Mouse (Mus musculus) G1E (cell line): ENCODE data around the gene Arrdc5. TPM values are rescaled to one million over a fixed set of nuclear protein-coding genes. Genes with fewer than 3 reads are reported as not detected.
A peak's percentile ranks its signal among the peaks of the same experiment; 100 is the strongest.

ENCODE experiments used
- ATAC-seq: 2 replicates; pipeline ENCODE4 v1.8.0; 2016; ENCODE audit warnings: mild to moderate bottlenecking; ENCODE audit not compliant: insufficient number of reproducible peaks, poor library complexity, low FRiP score, severe bottlenecking; ENCODE audit errors: extremely low read depth
- DNase-seq: peaks from one replicate; pipeline ENCODE4 v3.0.0; 2012; ENCODE audit warnings: low spot score
- H3K27me3 ChIP-seq: 2 replicates; pipeline ENCODE4 v1.6.1; 2012; ENCODE audit warnings: mild to moderate bottlenecking, low read length, inconsistent platforms; ENCODE audit not compliant: insufficient read depth
- H3K36me3 ChIP-seq: replicated peaks from 2 replicates; pipeline ENCODE3; 2012; ENCODE audit warnings: mild to moderate bottlenecking, inconsistent platforms
- H3K4me1 ChIP-seq: 2 replicates; pipeline ENCODE4 v1.6.1; 2012; ENCODE audit warnings: low read depth, low read length, inconsistent platforms, mixed read lengths; ENCODE audit not compliant: insufficient read depth
- H3K4me3 ChIP-seq: 2 replicates; pipeline ENCODE4 v1.5.1; 2012; ENCODE audit warnings: low read depth, mild to moderate bottlenecking, inconsistent platforms, low read length, moderate library complexity, mixed read lengths
- H3K9me3 ChIP-seq: replicated peaks from 2 replicates; pipeline ENCODE4 v1.6.1; 2012; ENCODE audit warnings: inconsistent platforms
- CTCF ChIP-seq: IDR thresholded peaks from 2 replicates; pipeline ENCODE4 v1.5.1; 2012; ENCODE audit warnings: low read depth, low read length, inconsistent platforms, mixed read lengths
- GATA1 ChIP-seq: IDR thresholded peaks from 2 replicates; pipeline ENCODE4 v1.6.1; 2012; ENCODE audit warnings: borderline replicate concordance, low read length, inconsistent platforms, mixed read lengths
- GATA2 ChIP-seq: IDR thresholded peaks from 2 replicates; pipeline ENCODE4 v1.6.1; 2012; ENCODE audit warnings: low read depth, low read length, inconsistent platforms, borderline replicate concordance
- POLR2AphosphoS5 ChIP-seq: IDR thresholded peaks from 2 replicates; pipeline ENCODE4 v1.6.1; 2012; ENCODE audit warnings: low read depth, low read length, inconsistent platforms; ENCODE audit not compliant: insufficient replicate concordance
- TAL1 ChIP-seq: conservative IDR thresholded peaks from 2 replicates; pipeline ENCODE4 v1.6.1; 2012; ENCODE audit warnings: low read depth, low read length, inconsistent platforms, mixed read lengths
- polyA plus RNA-seq: library from polyadenylated mRNA; stranded (reverse); fragments of >175 nt; gene quantifications from 2 replicates; pipeline ENCODE4 v1.2.3, GENCODE M21; 2012
- total RNA-seq, 2 experiments: library from RNA; stranded (forward) in 1 of 2; stranded (reverse) in 1 of 2; fragments of 200-1000 nt in 1 of 2; fragments of >200 nt in 1 of 2; fragmentation: Nextera tagmentation in 1 of 2; gene quantifications; 2 replicates each; pipeline ENCODE4 v1.2.3; 2014 to 2017

The Arrdc5 gene
- total and polyA plus RNA-seq, 3 experiments: not detected

GRCm38 (mm10) chr17:56326153-56327147 is 26.4 kb upstream of the Arrdc5 start:
- TF ChIP-seq CTCF: no peak
- no peak for TF ChIP-seq GATA2
- no peak for TF ChIP-seq GATA1
- Histone ChIP-seq H3K9me3 (no peaks in the 10 kb centered on the region), H3K4me3 (peak overlapping the region; percentile 84), H3K36me3 (peaks cover 64% of the 10 kb centered on the region), H3K4me1 (peaks cover 69% of the 10 kb centered on the region), H3K27me3 (no peaks in the 10 kb centered on the region)
- ATAC-seq (no peak), DNase-seq (no peak)

DNA sequence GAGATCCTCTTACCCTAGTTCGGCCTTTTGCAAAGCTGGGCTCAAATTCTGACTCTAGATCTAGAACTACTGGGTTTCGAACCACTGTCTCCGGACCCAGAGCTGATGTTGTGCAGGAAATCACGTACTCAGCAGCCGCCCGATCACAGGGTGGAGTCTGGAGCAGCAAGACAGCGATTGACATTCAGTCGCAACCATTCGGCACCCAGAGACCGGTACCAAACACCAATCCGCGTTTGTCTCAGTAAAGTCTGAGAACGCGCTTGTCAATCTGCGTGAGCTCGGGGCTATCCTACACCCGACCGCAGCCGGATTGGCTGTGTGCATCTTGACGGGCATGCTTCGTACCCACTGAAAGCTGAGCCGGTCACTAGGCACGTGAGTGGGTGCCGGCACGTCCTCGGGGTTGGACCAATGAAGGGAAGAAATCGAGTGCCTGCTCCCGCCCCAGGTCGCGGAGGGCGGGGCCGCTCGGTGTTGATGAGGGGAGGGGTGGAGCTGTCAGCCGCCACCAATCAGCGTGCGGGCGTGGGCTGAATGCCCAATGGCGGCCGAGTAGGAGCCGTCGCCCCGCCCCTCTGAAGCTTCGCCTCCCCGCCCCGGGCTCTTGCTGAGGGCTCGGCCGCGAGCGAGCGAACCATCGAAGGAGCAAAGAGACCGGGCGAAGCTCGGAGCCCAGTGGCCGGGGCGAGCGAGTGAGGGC is 25.5 kb upstream of the Arrdc5 start, which contains the start of gene Kdm4b:
TSS of gene Kdm4b (plus strand) at position 613 of the 703 bp plus-strand sequence.
- peaks cover 70% of the 10 kb centered on the region for H3K4me1 ChIP-seq
- H3K27me3 ChIP-seq: no peaks in the 10 kb centered on the region
- TF ChIP-seq POLR2AphosphoS5: peak; percentile 86
- no peak for TF ChIP-seq GATA1
- DNase-seq: peak; percentile 99
- H3K36me3 ChIP-seq: peaks cover 63% of the 10 kb centered on the region
- ATAC-seq: peak; percentile 98
- H3K9me3 ChIP-seq: no peaks in the 10 kb centered on the region
- peak within 1 kb of the TSS; percentile 84 for H3K4me3 ChIP-seq

- no peak for TF ChIP-seq TAL1
- no peak for TF ChIP-seq GATA2
- no peak for TF ChIP-seq CTCF
- TF ChIP-seq GATA1: no peak
- TF ChIP-seq POLR2AphosphoS5: 0 out of 2 replicates have a peak, but pooled peaks have one; percentile 47
- ATAC-seq (no peak), DNase-seq (no peak)
- H3K9me3 ChIP-seq: no peaks in the 10 kb centered on the region
- no peak overlapping the region; the same call in 1 of the 2 replicates for H3K4me3 ChIP-seq
- peaks cover 63% of the 10 kb centered on the region for H3K36me3 ChIP-seq
- H3K27me3 ChIP-seq: no peaks in the 10 kb centered on the region
- peaks cover 66% of the 10 kb centered on the region for H3K4me1 ChIP-seq
These were observed 24.3 kb upstream of the Arrdc5 start for GRCm38 (mm10) chr17:56324419-56324818.

DNA sequence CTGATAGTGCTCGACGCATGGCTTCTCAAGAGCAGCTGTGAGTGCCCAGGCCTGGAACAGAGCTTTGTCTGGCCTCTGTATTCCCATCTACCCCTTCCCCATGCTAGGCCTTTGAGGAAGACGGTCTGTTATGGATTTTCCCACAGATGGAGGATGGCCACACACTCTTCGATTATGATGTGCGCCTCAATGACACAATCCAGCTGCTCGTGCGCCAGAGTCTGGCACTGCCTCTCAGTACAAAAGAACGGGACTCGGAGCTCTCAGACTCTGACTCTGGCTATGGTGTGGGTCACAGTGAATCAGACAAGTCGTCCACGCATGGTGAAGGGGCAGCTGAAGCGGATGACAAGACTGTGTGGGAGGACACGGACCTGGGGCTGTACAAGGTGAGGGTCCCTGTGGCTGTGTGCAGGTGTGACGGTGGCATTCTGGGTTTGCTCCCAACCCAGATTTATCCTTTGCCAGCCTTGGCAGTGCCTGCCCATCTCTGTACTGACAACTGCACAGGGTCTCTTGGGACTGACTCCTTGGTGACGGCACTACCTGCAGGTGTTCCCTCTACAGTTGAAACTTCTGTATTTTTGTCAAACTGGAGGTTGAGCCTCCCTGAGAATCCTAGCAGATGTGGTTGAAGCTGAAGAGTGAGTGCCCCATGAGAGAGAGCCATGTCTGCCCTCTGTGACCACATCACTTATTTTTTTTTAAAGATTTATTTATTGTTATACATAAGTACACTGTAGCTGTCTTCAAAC is 9.3 kb upstream of the Arrdc5 start:
- no peaks in the 10 kb centered on the region for H3K27me3 ChIP-seq
- peaks cover 99% of the 10 kb centered on the region for H3K36me3 ChIP-seq

GRCm38 (mm10) chr17:56308088-56308487 is 8.0 kb upstream of the Arrdc5 start:
- Histone ChIP-seq H3K4me1 (peaks cover 80% of the 10 kb centered on the region), H3K9me3 (no peaks in the 10 kb centered on the region), H3K4me3 (peak overlapping the region; percentile 13; the same call in 1 of the 2 replicates), H3K36me3 (peaks cover 86% of the 10 kb centered on the region), H3K27me3 (no peaks in the 10 kb centered on the region)
- no peak for DNase-seq
- ATAC-seq: no peak
- TF ChIP-seq GATA1 (no peak), GATA2 (no peak), CTCF (no peak), TAL1 (no peak), POLR2AphosphoS5 (no peak)

More for the DNA sequence above, 9.3 kb upstream of the Arrdc5 start:
- TF ChIP-seq POLR2AphosphoS5 (no peak), CTCF (no peak), GATA2 (no peak), GATA1 (no peak), TAL1 (no peak)
- no peak for ATAC-seq
- no peak for DNase-seq
- Histone ChIP-seq H3K4me1 (peaks cover 76% of the 10 kb centered on the region), H3K9me3 (no peaks in the 10 kb centered on the region), H3K4me3 (no peak overlapping the region)
